Mouse (Mus musculus) 3134 (cell line): ENCODE data around the gene Six5.
"Not testable (repeated sequence)": the region's sequence is repeated elsewhere in the genome, so short reads cannot be mapped to it uniquely, and the experiment has no call there.

ENCODE experiments used
- DNase-seq: peaks from one replicate; pipeline ENCODE4 v3.0.0-alpha.2; 2011; ENCODE audit warnings: low spot score; ENCODE audit not compliant: insufficient read length; ENCODE audit errors: extremely low read depth

Gene Six5

GRCm38 (mm10) chr7:19094471-19094825 lies at the start of gene Six5:
Gene Six5 (plus strand): TSS chr7:19094594.
- DNase-seq, result no peak

GRCm38 (mm10) chr7:19044616-19045015 lies 49.8 kb upstream of the Six5 start:
- no peak for DNase-seq

- no peak for DNase-seq
Measured at GRCm38 (mm10) chr7:19046286-19047069, 47.9 kb upstream of the Six5 start.

GRCm38 (mm10) chr7:19048006-19048527 lies 46.3 kb upstream of the Six5 start:
- no peak for DNase-seq

- no peak for DNase-seq
Measured at GRCm38 (mm10) chr7:19049252-19049651, 45.1 kb upstream of the Six5 start.

- no peak for DNase-seq
Measured at GRCm38 (mm10) chr7:19050172-19050571, 44.2 kb upstream of the Six5 start.

GRCm38 (mm10) chr7:19051161-19051560 lies 43.2 kb upstream of the Six5 start:
- no peak for DNase-seq

- DNase-seq, result no peak
Measured at GRCm38 (mm10) chr7:19052345-19053135, 41.9 kb upstream of the Six5 start.

- no peak for DNase-seq
Measured at GRCm38 (mm10) chr7:19053136-19053532, 41.3 kb upstream of the Six5 start.

GRCm38 (mm10) chr7:19054047-19054776 lies 40.2 kb upstream of the Six5 start, which contains the start of gene Rsph6a:
Gene Rsph6a (plus strand): TSS chr7:19054690.
- DNase-seq, result no peak

- no peak for DNase-seq
Measured at GRCm38 (mm10) chr7:19054777-19055076, 39.7 kb upstream of the Six5 start.

GRCm38 (mm10) chr7:19055108-19055507 lies 39.3 kb upstream of the Six5 start:
- no peak for DNase-seq

- no peak for DNase-seq
Measured at GRCm38 (mm10) chr7:19057405-19057804, 37.0 kb upstream of the Six5 start.

GRCm38 (mm10) chr7:19065896-19066295 lies 28.5 kb upstream of the Six5 start:
- DNase-seq, result no peak

- no peak for DNase-seq
Measured at GRCm38 (mm10) chr7:19067063-19067462, 27.3 kb upstream of the Six5 start.

GRCm38 (mm10) chr7:19067935-19068334 lies 26.5 kb upstream of the Six5 start:
- DNase-seq, result no peak

- no peak for DNase-seq
Measured at GRCm38 (mm10) chr7:19068707-19069106, 25.7 kb upstream of the Six5 start.

GRCm38 (mm10) chr7:19069500-19069899 lies 24.9 kb upstream of the Six5 start:
- DNase-seq, result no peak

- DNase-seq, result not testable (repeated sequence)
Measured at GRCm38 (mm10) chr7:19071024-19071423, 23.4 kb upstream of the Six5 start.

GRCm38 (mm10) chr7:19073504-19073903 lies 20.9 kb upstream of the Six5 start:
- DNase-seq, result no peak

- DNase-seq, result no peak
Measured at GRCm38 (mm10) chr7:19074494-19074893, 19.9 kb upstream of the Six5 start.
